Mouse (Mus musculus): ENCODE measurements at regions not wholly inside any gene's neighbourhood (a gene's known extent, or its start where the extent isn't known, plus 50 kb on each side); places are given as distances from the start of the nearest gene placed in this dataset.
"Not testable (repeated sequence)": the region's sequence is repeated elsewhere in the genome, so short reads cannot be mapped to it uniquely, and the experiment has no call there.

- intact Hi-C loops (cut with DNase I), result no loop called here
- DNase-seq, result no peak
These were observed 137.9 kb upstream of the Rapgef5 start for GRCm38 (mm10) chr12:117378297-117378887.

- intact Hi-C loops (cut with DNase I), result no loop called here
- DNase-seq, result no peak
These were observed 137.0 kb upstream of the Rapgef5 start for GRCm38 (mm10) chr12:117379103-117379850.

GRCm38 (mm10) chr12:117380836-117381235 lies 135.4 kb upstream of the Rapgef5 start:
- intact Hi-C loops (cut with DNase I), result no loop called here
- DNase-seq, result no peak

GRCm38 (mm10) chr12:117382727-117383126 lies 133.6 kb upstream of the Rapgef5 start:
- intact Hi-C loops (cut with DNase I); DNase-seq: not testable (repeated sequence)

DNA sequence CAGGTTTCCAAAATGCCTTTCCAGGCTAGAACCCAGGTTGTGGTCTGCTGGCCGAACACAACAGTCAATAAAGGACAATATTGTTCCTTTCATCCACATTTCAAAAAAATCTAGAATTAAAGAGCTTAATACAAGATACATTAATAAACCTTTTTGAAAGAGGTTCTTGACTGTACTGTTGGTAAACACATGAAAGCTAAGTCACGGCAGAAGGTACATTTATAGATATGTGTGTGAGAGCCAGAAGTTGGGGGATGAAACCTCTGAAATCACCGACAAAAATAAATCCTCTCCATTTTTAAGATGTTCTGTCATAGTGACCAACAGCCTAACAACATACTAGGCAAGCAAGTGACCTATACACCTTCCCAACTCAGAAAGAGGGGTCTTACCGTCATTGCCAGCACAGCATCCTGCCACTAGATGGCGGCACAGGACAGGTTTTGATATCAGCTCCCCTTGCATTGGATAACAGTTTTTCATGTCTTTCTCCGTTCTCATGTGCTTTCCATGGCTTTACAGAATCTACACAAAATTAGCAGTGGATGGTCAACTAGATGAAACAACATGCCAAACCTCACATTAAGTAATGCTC lies 131.1 kb upstream of the Rapgef5 start:
- peak; percentile 88 for DNase-seq
- intact Hi-C loops (cut with DNase I), result loop anchor here (5.0 kb wide), 2 partner anchors 377 to 1472 kb away; no protein-coding TSS in a partner anchor

DNA sequence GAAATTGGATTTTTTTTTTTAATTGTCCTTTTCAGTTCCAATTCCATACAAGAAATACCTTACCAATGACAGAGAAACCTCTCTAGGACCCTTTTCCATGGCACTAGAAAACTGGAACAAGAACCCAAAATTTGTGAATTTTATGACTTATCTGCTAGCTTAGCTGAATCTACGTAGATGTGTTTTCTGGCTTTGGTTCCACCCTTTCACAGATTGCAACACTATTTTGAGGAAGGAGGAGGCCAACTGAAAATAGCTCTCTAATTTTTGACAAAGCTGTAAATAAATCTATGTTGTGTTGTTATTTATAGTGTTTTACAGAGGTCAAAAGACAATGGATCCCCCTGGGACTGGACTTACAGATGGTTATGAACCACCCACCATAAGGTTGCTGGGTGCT lies 130.6 kb upstream of the Rapgef5 start:
- intact Hi-C loops (cut with DNase I), result loop anchor here (5.0 kb wide), 2 partner anchors 377 to 1472 kb away; no protein-coding TSS in a partner anchor
- no peak for DNase-seq

DNA sequence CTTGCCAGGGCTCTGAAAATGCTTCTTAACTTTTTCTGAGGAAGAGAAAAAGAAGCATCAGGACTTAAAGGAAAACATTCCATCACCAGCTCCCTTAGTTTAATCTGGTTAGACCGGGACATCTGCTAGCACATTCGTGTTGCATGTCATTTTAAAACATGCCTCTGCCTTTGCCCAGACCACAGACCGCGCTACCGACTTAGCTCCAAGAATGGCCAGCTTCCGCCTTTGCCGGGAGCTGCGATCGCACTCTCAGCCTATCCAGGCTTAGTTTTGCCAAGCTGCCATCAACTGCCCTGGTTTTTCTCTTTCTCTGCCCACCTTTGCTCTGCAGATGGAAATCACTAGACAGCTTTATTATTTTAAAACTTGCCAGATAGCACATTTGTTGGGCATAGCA lies 129.3 kb upstream of the Rapgef5 start:
- intact Hi-C loops (cut with DNase I), result loop anchor here (5.0 kb wide), 2 partner anchors 375 to 1470 kb away; no protein-coding TSS in a partner anchor
- no peak for DNase-seq

- intact Hi-C loops (cut with DNase I), result loop anchor here (5.0 kb wide), 2 partner anchors 373 to 1468 kb away; no protein-coding TSS in a partner anchor
- DNase-seq, result peak; percentile 78
These were observed 126.5 kb upstream of the Rapgef5 start for GRCm38 (mm10) chr12:117389516-117390347.

DNA sequence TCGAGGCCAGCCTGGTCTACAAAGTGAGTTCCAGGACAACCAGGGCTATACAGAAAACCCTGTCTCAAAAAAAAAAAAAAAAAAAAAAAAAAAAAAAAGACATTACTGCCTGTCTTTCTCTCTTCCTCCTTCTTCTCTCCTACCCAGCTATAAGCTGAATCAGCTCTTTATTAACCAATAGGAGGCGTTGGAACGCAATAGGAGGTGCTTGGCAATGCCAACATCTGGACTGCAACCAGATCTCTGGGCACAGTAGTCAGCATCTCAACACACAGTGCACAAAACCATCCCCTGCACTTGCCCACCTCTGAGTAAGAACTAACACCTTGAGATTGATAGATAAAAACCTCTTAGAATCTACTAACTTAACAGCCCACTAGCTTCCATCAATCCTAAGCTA lies 118.8 kb upstream of the Rapgef5 start:
- DNase-seq, result no peak
- intact Hi-C loops (cut with DNase I), result no loop called here

DNA sequence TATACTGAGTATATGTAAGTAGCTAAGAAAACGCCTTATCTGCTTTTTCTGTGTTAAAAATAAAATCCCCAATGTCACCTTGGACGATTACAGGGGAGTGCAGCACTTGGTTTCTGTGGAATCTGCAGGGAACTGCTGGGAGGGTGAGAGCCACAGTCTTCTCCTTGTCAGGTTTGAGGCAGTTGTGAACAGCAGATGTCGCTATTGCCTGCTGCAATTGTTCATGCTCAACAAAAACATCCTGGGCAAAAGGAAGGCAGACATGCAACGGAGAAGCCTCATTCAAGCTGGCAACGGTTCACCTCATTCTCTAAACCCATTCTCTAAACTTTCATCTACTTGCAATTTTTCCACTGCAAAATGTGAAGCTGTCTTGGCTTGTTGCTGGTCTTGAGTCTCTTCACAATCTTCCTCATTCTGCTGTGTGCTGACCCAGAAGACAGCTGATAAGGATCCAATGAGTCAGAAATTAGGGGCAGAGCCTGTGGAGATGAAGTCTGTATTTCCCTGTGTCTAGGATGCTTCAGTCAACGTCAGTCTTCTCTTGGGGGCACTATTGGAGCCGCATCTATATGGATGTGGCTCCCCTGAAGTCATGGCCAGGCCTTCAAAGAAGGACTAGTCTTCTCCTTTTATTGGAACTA lies 112.6 kb upstream of the Rapgef5 start:
- DNase-seq, result peak; percentile 74
- intact Hi-C loops (cut with DNase I), result loop anchor here (2.0 kb wide), 1 partner anchor 361 kb away; no protein-coding TSS in a partner anchor

GRCm38 (mm10) chr12:117404157-117404752 lies 112.0 kb upstream of the Rapgef5 start:
- DNase-seq, result no peak
- intact Hi-C loops (cut with DNase I), result no loop called here

GRCm38 (mm10) chr12:117406832-117407231 lies 109.4 kb upstream of the Rapgef5 start:
- DNase-seq, result no peak
- intact Hi-C loops (cut with DNase I), result no loop called here

DNA sequence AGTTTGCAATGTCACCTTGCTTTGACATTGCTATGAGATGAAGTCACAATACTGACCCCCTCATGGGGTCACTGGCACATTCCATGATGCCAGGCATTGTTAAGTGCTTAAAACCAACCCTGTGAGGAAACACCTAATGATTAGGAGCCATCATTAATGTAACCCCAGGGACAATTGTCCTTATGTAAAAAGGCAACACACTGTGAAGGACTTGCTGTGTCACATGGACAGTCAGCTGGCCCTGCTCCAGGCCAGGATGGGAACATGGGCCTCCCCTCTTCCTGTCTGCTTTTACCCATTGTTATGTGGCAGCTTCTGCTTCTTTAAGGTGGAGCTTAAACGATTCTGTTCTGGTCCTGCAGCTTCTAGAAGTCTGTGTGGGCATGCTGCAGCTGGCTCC lies 105.7 kb upstream of the Rapgef5 start:
- no peak for DNase-seq
- intact Hi-C loops (cut with DNase I), result no loop called here

DNA sequence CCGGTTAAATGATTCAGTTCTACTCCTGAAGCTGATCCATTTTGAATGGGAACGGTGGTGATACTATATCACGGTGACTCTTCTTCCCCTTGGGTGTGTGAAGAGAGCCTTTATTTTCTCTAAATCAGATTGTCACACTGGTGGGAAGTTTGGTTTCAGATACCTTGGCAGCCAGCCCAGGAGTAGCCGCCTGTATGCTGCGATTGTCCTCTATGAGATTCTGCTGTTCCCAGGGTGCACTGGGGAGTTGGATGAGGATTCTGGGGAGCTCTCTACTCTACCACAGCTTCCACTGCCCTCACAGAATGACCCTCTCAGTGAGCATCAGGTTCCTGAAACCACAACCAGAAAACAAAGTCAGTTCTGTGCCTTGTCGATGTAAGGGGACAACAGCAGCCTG lies 104.0 kb upstream of the Rapgef5 start:
- DNase-seq, result peak; percentile 24
- intact Hi-C loops (cut with DNase I), result no loop called here

- intact Hi-C loops (cut with DNase I), result no loop called here
- no peak for DNase-seq
These were observed 103.3 kb upstream of the Rapgef5 start for GRCm38 (mm10) chr12:117412779-117413505.

DNA sequence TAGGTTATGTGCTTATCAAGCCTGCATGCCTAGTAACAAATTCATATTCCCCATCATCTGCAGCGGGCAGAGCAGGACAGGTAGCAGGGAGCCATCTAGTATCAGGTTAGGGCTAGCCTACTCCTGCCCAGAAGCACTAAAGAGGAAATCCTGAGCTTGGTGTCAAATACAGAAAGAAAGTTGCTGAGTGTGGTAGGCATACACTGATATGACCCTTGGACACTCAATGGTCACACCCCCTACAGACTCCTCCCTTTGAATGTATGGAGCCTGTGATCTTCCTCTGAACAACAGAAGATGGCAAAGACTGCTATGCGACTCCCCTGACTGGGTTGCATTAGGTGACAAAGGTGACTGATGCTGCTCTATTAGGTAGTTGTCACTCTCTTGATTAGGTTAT lies 102.3 kb upstream of the Rapgef5 start:
- intact Hi-C loops (cut with DNase I), result no loop called here
- DNase-seq, result no peak

DNA sequence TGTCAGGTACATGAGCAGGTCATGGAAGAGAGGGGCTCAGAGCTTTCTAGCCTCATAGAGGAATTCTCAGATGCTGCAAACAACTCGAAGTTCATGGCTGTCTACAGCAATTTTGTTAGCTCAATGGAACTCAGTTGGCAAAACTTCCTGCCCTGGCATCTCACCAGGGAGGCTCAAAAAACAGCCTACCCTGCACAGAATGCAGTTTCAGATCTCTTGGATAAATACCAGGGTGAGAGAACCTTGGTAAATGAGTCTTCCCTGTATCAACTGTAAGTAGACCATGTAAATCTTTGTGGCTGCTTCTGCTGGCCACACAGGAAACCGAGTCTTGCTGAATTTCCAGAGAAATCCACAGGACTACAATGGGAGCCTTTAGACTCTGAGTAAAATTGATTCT lies 101.1 kb upstream of the Rapgef5 start:
- intact Hi-C loops (cut with DNase I), result no loop called here
- DNase-seq, result peak; percentile 12

DNA sequence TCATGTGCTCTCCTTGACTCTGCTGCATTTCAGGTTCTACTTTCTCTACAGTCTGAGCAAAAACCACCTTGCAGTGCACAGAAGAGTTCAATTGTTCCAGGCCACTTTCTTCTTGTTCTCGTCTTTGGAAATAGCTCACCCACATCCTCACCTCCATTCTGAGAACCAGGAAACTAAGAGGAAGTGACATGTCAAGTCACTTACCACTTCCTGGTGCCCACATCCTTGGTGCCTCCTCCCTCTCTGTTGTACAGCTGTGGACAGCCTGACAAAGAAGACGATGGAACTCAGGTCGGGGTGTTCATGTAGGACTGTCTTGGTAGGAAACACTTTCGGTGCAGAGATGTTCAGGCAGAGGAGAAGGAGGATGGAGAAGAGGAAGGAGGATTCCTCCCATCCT lies 98.3 kb upstream of the Rapgef5 start:
- no peak for DNase-seq
- intact Hi-C loops (cut with DNase I), result no loop called here

DNA sequence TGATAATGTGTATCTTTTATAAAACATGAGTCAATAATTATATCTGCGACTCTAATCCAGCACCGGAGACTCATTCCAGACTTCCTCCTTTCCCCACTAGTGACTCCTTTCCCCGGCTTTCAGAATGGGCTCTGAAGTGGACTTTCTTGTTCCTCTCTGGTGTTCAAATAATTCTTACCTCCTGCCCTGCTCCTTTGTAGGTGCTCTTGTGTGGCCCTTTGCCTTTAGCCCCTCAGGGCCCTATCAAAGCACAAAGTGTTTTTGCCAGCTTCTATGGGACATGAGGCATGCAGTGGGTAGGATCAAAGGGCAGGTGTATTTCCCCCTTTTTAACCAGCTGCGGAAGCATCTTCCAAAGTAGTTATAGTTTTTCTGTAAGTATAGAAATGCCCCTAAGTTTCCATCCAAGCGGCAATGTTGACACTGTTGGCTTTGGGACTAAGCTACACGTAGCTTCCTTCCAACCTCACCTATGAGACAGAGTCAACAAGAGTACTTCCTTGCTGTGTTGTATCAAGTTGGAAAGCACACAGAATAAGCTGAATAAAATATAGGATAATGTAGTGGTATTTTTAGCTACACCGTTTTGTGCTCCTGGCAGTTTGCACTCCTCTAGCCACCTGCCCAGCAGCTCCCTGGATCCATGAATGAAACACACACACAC lies 93.8 kb upstream of the Rapgef5 start:
- intact Hi-C loops (cut with DNase I), result no loop called here
- DNase-seq, result no peak
